Mouse (Mus musculus): ENCODE measurements around the gene Zbtb42. TPM values are rescaled to one million over a fixed set of nuclear protein-coding genes. Genes with fewer than 3 reads are reported as not detected.

Zbtb42 gene
- polyA plus RNA-seq, 1 experiment from 2014 or later, result 2.8 TPM

GRCm38 (mm10) chr12:112688458-112688857 lies 9.8 kb downstream of the Zbtb42 start:
- Histone ChIP-seq H3K4me2 (no peak overlapping the region), H3K9me3 (replicated peaks; ENCODE audit: control insufficient read depth, low read length) (no peaks in the 10 kb centered on the region; the same call in 1 of the 2 replicates), H3K4me3 (ENCODE audit: low read depth, low read length) (no peak overlapping the region), H3K27ac (ENCODE audit: low read depth, low read length) (no peak overlapping the region), H3K4me1 (ENCODE audit: control insufficient read depth, insufficient read depth, low read length) (peaks cover 5% of the 10 kb centered on the region), H3K9ac (ENCODE audit: low read depth, low read length) (no peak overlapping the region), H3K36me3 (ENCODE audit: control insufficient read depth, insufficient read depth, low read length) (no peaks in the 10 kb centered on the region), H3K27me3 (ENCODE audit: control insufficient read depth, insufficient read depth, low read length) (peaks cover 6% of the 10 kb centered on the region; the same call in 1 of the 2 replicates)
- no peak for ATAC-seq (replicated peaks; ENCODE audit: insufficient number of reproducible peaks, low FRiP score, low TSS enrichment)
- 52% methylated on average over 15 of the region's 15 CpGs for WGBS (ENCODE audit: insufficient replicate concordance)

GRCm38 (mm10) chr12:112693185-112694126 lies 14.8 kb downstream of the Zbtb42 start:
- peak; percentile 92 for ATAC-seq (replicated peaks; ENCODE audit: insufficient number of reproducible peaks, low FRiP score, low TSS enrichment)
- 4% methylated on average over 54 of the region's 54 CpGs for WGBS (ENCODE audit: insufficient replicate concordance)
- H3K27ac ChIP-seq (ENCODE audit: low read depth, low read length), result peak overlapping the region; percentile 67
- peak overlapping the region; percentile 76 for H3K4me3 ChIP-seq (ENCODE audit: low read depth, low read length)
- peak overlapping the region; percentile 88 for H3K4me2 ChIP-seq
- peaks cover 10% of the 10 kb centered on the region for H3K4me1 ChIP-seq (ENCODE audit: control insufficient read depth, insufficient read depth, low read length)
- no peaks in the 10 kb centered on the region for H3K36me3 ChIP-seq (ENCODE audit: control insufficient read depth, insufficient read depth, low read length)
- no peaks in the 10 kb centered on the region; the same call in 1 of the 2 replicates for H3K27me3 ChIP-seq (ENCODE audit: control insufficient read depth, insufficient read depth, low read length)
- peak overlapping the region; percentile 96 for H3K9ac ChIP-seq (ENCODE audit: low read depth, low read length)
- H3K9me3 ChIP-seq (replicated peaks; ENCODE audit: control insufficient read depth, low read length), result no peaks in the 10 kb centered on the region

- Histone ChIP-seq H3K27ac (ENCODE audit: low read depth, low read length) (0 out of 2 replicates have a peak overlapping the region, but pooled peaks have one; percentile 67), H3K9ac (ENCODE audit: low read depth, low read length) (peak overlapping the region; percentile 96), H3K27me3 (ENCODE audit: control insufficient read depth, insufficient read depth, low read length) (peaks cover under 1% of the 10 kb centered on the region)
Observed at GRCm38 (mm10) chr12:112694127-112694475, 15.5 kb downstream of the Zbtb42 start.

GRCm38 (mm10) chr12:112696806-112697425 lies 18.3 kb downstream of the Zbtb42 start:
- Histone ChIP-seq H3K4me1 (ENCODE audit: control insufficient read depth, insufficient read depth, low read length) (peaks cover 13% of the 10 kb centered on the region), H3K4me3 (ENCODE audit: low read depth, low read length) (no peak overlapping the region), H3K27me3 (ENCODE audit: control insufficient read depth, insufficient read depth, low read length) (peaks cover 27% of the 10 kb centered on the region), H3K9me3 (replicated peaks; ENCODE audit: control insufficient read depth, low read length) (no peaks in the 10 kb centered on the region), H3K27ac (ENCODE audit: low read depth, low read length) (no peak overlapping the region), H3K36me3 (ENCODE audit: control insufficient read depth, insufficient read depth, low read length) (no peaks in the 10 kb centered on the region), H3K9ac (ENCODE audit: low read depth, low read length) (no peak overlapping the region), H3K4me2 (no peak overlapping the region)
- 68% methylated on average over 3 of the region's 3 CpGs for WGBS (ENCODE audit: insufficient replicate concordance)
- ATAC-seq (replicated peaks; ENCODE audit: insufficient number of reproducible peaks, low FRiP score, low TSS enrichment), result no peak

More at GRCm38 (mm10) chr12:112694127-112694475, 15.5 kb downstream of the Zbtb42 start:
- Histone ChIP-seq H3K4me1 (ENCODE audit: control insufficient read depth, insufficient read depth, low read length) (peaks cover 10% of the 10 kb centered on the region), H3K4me3 (ENCODE audit: low read depth, low read length) (peak overlapping the region; percentile 76), H3K9me3 (replicated peaks; ENCODE audit: control insufficient read depth, low read length) (no peaks in the 10 kb centered on the region), H3K36me3 (ENCODE audit: control insufficient read depth, insufficient read depth, low read length) (no peaks in the 10 kb centered on the region), H3K4me2 (peak overlapping the region; percentile 88)
- no peak for ATAC-seq (replicated peaks; ENCODE audit: insufficient number of reproducible peaks, low FRiP score, low TSS enrichment)
- 75% methylated on average over 10 of the region's 10 CpGs for WGBS (ENCODE audit: insufficient replicate concordance)

- Histone ChIP-seq H3K9ac (ENCODE audit: low read depth, low read length) (0 out of 2 replicates have a peak overlapping the region, but pooled peaks have one; percentile 39), H3K27ac (ENCODE audit: low read depth, low read length) (no peak overlapping the region), H3K4me3 (ENCODE audit: low read depth, low read length) (no peak overlapping the region), H3K36me3 (ENCODE audit: control insufficient read depth, insufficient read depth, low read length) (no peaks in the 10 kb centered on the region), H3K9me3 (replicated peaks; ENCODE audit: control insufficient read depth, low read length) (no peaks in the 10 kb centered on the region), H3K27me3 (ENCODE audit: control insufficient read depth, insufficient read depth, low read length) (peaks cover 27% of the 10 kb centered on the region), H3K4me2 (peak overlapping the region; percentile 36), H3K4me1 (ENCODE audit: control insufficient read depth, insufficient read depth, low read length) (peaks cover 3% of the 10 kb centered on the region; the same call in 1 of the 2 replicates)
- no peak for ATAC-seq (replicated peaks; ENCODE audit: insufficient number of reproducible peaks, low FRiP score, low TSS enrichment)
- 8% methylated on average over 15 of the region's 15 CpGs for WGBS (ENCODE audit: insufficient replicate concordance)
Observed at GRCm38 (mm10) chr12:112700522-112700921, 21.9 kb downstream of the Zbtb42 start.

GRCm38 (mm10) chr12:112702374-112703320 lies 24.0 kb downstream of the Zbtb42 start:
- no peak overlapping the region for H3K27ac ChIP-seq (ENCODE audit: low read depth, low read length)
- no peak overlapping the region for H3K4me3 ChIP-seq (ENCODE audit: low read depth, low read length)
- H3K36me3 ChIP-seq (ENCODE audit: control insufficient read depth, insufficient read depth, low read length), result no peaks in the 10 kb centered on the region
- H3K4me1 ChIP-seq (ENCODE audit: control insufficient read depth, insufficient read depth, low read length), result peaks cover 6% of the 10 kb centered on the region
- WGBS (ENCODE audit: insufficient replicate concordance), result 46% methylated on average over 6 of the region's 6 CpGs
- ATAC-seq (replicated peaks; ENCODE audit: insufficient number of reproducible peaks, low FRiP score, low TSS enrichment), result no peak
- peaks cover 30% of the 10 kb centered on the region for H3K27me3 ChIP-seq (ENCODE audit: control insufficient read depth, insufficient read depth, low read length)
- H3K4me2 ChIP-seq, result no peak overlapping the region
- no peak overlapping the region for H3K9ac ChIP-seq (ENCODE audit: low read depth, low read length)
- no peaks in the 10 kb centered on the region for H3K9me3 ChIP-seq (replicated peaks; ENCODE audit: control insufficient read depth, low read length)

- 10% methylated on average over 32 of the region's 32 CpGs for WGBS (ENCODE audit: insufficient replicate concordance)
- Histone ChIP-seq H3K27ac (ENCODE audit: low read depth, low read length) (no peak overlapping the region), H3K4me2 (peak overlapping the region; percentile 34), H3K9ac (ENCODE audit: low read depth, low read length) (no peak overlapping the region), H3K4me1 (ENCODE audit: control insufficient read depth, insufficient read depth, low read length) (peaks cover 5% of the 10 kb centered on the region), H3K4me3 (ENCODE audit: low read depth, low read length) (no peak overlapping the region), H3K36me3 (ENCODE audit: control insufficient read depth, insufficient read depth, low read length) (no peaks in the 10 kb centered on the region), H3K27me3 (ENCODE audit: control insufficient read depth, insufficient read depth, low read length) (peaks cover 6% of the 10 kb centered on the region), H3K9me3 (replicated peaks; ENCODE audit: control insufficient read depth, low read length) (no peaks in the 10 kb centered on the region)
- ATAC-seq (replicated peaks; ENCODE audit: insufficient number of reproducible peaks, low FRiP score, low TSS enrichment), result peak; percentile 63
Observed at GRCm38 (mm10) chr12:112706704-112707572, 28.3 kb downstream of the Zbtb42 start.

Data from heart, embryonic 11.5 days (tissue).